Mouse (Mus musculus) stomach, postnatal 0 days (tissue): ENCODE measurements around the gene Mtg2.

Experiments used
- CTCF ChIP-seq: IDR thresholded peaks from 2 replicates; pipeline ENCODE4 v1.5.1; 2016; ENCODE audit warnings: antibody characterized with exemption, low read depth, mild to moderate bottlenecking, moderate library complexity
- EP300 ChIP-seq: optimal IDR thresholded peaks from 2 replicates; pipeline ENCODE3; 2016; ENCODE audit warnings: antibody characterized with exemption

DNA sequence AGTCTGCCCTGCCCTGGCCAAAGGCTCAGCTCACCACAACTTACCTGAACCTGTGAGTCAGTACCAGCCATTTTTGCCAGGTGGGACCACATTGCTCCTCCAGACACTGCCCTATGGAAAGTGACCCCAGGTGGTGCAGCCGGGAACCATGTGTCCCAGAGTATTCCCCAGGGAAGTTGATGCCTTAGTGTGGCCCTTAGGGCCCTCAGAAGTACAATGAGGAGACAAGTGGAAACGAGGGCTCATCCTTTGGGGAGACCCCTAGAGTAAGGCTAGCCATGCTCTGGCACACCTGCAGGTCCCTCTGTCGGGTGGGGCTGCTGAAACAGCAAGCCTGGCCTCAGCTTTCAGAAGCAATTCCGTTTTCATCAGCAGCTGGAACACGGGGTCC, 16.2 kb downstream of the Mtg2 start:
- TF ChIP-seq EP300, result no peak
- no peak for TF ChIP-seq CTCF
